ENCODE assay signal across 14 mouse cellular contexts in the genomic region with DNA sequence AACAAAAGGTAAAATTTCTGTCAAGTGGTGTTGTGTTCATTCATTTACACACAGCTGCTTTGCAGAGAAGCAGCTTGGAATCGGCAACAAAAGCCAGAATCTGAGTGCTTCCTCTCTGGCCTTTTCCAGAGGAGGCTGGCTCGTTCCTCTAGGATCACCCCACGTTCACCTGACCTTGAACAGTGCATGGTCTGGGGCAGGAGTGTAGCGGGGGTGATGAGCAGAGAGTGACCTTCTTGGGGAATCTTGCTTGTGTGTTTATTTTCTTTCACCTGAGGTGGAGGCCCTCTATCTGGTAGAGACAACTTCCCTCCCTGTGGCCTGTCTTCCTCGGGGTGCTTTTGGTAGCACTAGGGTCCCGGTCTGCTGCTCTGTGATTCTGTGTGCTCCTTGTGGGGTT.
DNase-seq lines count a peak whose midpoint lies in the region; ATAC-seq lines count a peak whose summit lies in the region.
"Had no signal": no experiment of that assay in that cellular context is flagged by ENCODE, and none has a peak within 500 bp of the region (broad histone marks: within the 10 kb centered on the region; RNA-seq: fewer than 3 reads in every experiment).

No protein-coding gene starts in this region.

- H3K9ac ChIP-seq in liver, embryonic 12.5 days = no peak overlapping the region
- no peak overlapping the region for H3K9ac ChIP-seq in liver, embryonic 11.5 days (ENCODE audit: low read depth, low read length)
- H3K9ac ChIP-seq in forebrain, embryonic 11.5 days (ENCODE audit: low read length) = no peak overlapping the region
- H3K9ac ChIP-seq in hindbrain, embryonic 11.5 days (ENCODE audit: low read depth, low read length) = no peak overlapping the region
- peak overlapping the region; percentile 21 for H3K9ac ChIP-seq in midbrain, embryonic 16.5 days (ENCODE audit: low read depth, low read length)
- H3K9ac ChIP-seq: liver, embryonic 14.5 days had no signal

- WGBS in liver, embryonic 12.5 days (ENCODE audit: insufficient replicate concordance) = 55% methylated on average over 6 of the region's 6 CpGs
- WGBS in liver, embryonic 11.5 days = 46% methylated on average over 6 of the region's 6 CpGs
- whole genome bisulfite sequencing in forebrain, embryonic 11.5 days = 61% methylated on average over 6 of the region's 6 CpGs
- 57% methylated on average over 6 of the region's 6 CpGs for WGBS in hindbrain, embryonic 11.5 days
- 36% methylated on average over 6 of the region's 6 CpGs for WGBS in midbrain, embryonic 16.5 days

- H3K27me3 ChIP-seq in liver, embryonic 12.5 days (replicated peaks) = no peaks in the 10 kb centered on the region; the same call in 1 of the 2 replicates
- no peaks in the 10 kb centered on the region for H3K27me3 ChIP-seq in liver, embryonic 11.5 days (replicated peaks; ENCODE audit: control insufficient read depth, insufficient read depth, low read length)
- no peaks in the 10 kb centered on the region for H3K27me3 ChIP-seq in forebrain, embryonic 11.5 days (ENCODE audit: control insufficient read depth, insufficient read depth, low read length)
- no peaks in the 10 kb centered on the region for H3K27me3 ChIP-seq in hindbrain, embryonic 11.5 days (ENCODE audit: control insufficient read depth, insufficient read depth, low read length)
- no peaks in the 10 kb centered on the region for H3K27me3 ChIP-seq in midbrain, embryonic 16.5 days (ENCODE audit: control insufficient read depth, insufficient read depth, low read depth, low read length)
- H3K27me3 ChIP-seq: Patski had no signal

- no peak for DNase-seq in liver, embryonic 11.5 days (ENCODE audit: low spot score)
- no peak for DNase-seq in forebrain, embryonic 11.5 days (ENCODE audit: low spot score)
- DNase-seq in hindbrain, embryonic 11.5 days (ENCODE audit: low spot score) = no peak
- DNase-seq in right cerebral cortex, postnatal 14 days = no peak
- no peak for DNase-seq in thymus, postnatal 0 days (ENCODE audit: low spot score)
- DNase-seq: adrenal gland, adult 2 months; kidney, adult 11 months; right cerebral cortex, adult 18-20 months had no signal

- H3K36me3 ChIP-seq in liver, embryonic 12.5 days = no peaks in the 10 kb centered on the region
- H3K36me3 ChIP-seq in liver, embryonic 11.5 days (ENCODE audit: control insufficient read depth, insufficient read depth, low read length) = no peaks in the 10 kb centered on the region
- no peaks in the 10 kb centered on the region for H3K36me3 ChIP-seq in forebrain, embryonic 11.5 days (ENCODE audit: control insufficient read depth, insufficient read depth, low read length)
- no peaks in the 10 kb centered on the region for H3K36me3 ChIP-seq in hindbrain, embryonic 11.5 days (ENCODE audit: control insufficient read depth, insufficient read depth, low read length)
- H3K36me3 ChIP-seq in midbrain, embryonic 16.5 days (ENCODE audit: control insufficient read depth, insufficient read depth, low read length) = no peaks in the 10 kb centered on the region

- 0 out of 2 replicates have a peak overlapping the region, but pooled peaks have one; percentile 1 for H3K4me2 ChIP-seq in liver, embryonic 12.5 days
- no peak overlapping the region for H3K4me2 ChIP-seq in liver, embryonic 11.5 days
- no peak overlapping the region for H3K4me2 ChIP-seq in forebrain, embryonic 11.5 days (ENCODE audit: low read depth, low read length, severe bottlenecking)
- 0 out of 2 replicates have a peak overlapping the region, but pooled peaks have one; percentile 3 for H3K4me2 ChIP-seq in hindbrain, embryonic 11.5 days (replicated peaks; ENCODE audit: low read depth, low read length)
- H3K4me2 ChIP-seq in midbrain, embryonic 16.5 days (ENCODE audit: low read length) = peak overlapping the region; percentile 33

- peaks cover 49% of the 10 kb centered on the region for H3K4me1 ChIP-seq in liver, embryonic 12.5 days
- peaks cover 33% of the 10 kb centered on the region for H3K4me1 ChIP-seq in liver, embryonic 11.5 days (replicated peaks; ENCODE audit: control insufficient read depth, insufficient read depth, low read length)
- peaks cover 10% of the 10 kb centered on the region; the same call in 1 of the 2 replicates for H3K4me1 ChIP-seq in forebrain, embryonic 11.5 days (replicated peaks; ENCODE audit: control insufficient read depth, insufficient read depth, low read length)
- H3K4me1 ChIP-seq in hindbrain, embryonic 11.5 days (replicated peaks; ENCODE audit: control insufficient read depth, insufficient read depth, low read length) = 0 out of 2 replicates have a peak, but pooled peaks cover 2% of the 10 kb centered on the region
- peaks cover 20% of the 10 kb centered on the region for H3K4me1 ChIP-seq in midbrain, embryonic 16.5 days (ENCODE audit: control insufficient read depth, insufficient read depth, low read length)

- no peak overlapping the region for H3K27ac ChIP-seq in liver, embryonic 12.5 days
- H3K27ac ChIP-seq in liver, embryonic 11.5 days (ENCODE audit: low read depth, low read length) = no peak overlapping the region
- 0 out of 2 replicates have a peak overlapping the region, but pooled peaks have one; percentile 18 for H3K27ac ChIP-seq in forebrain, embryonic 11.5 days (ENCODE audit: low read depth, low read length)
- 0 out of 2 replicates have a peak overlapping the region, but pooled peaks have one; percentile 47 for H3K27ac ChIP-seq in hindbrain, embryonic 11.5 days (ENCODE audit: low read depth, low read length)
- peak overlapping the region; percentile 69 for H3K27ac ChIP-seq in midbrain, embryonic 16.5 days (ENCODE audit: low read length)
- H3K27ac ChIP-seq: liver, embryonic 14.5 days; macrophage had no signal

- H3K4me3 ChIP-seq in liver, embryonic 12.5 days = no peak overlapping the region
- H3K4me3 ChIP-seq in liver, embryonic 11.5 days (ENCODE audit: low read depth, low read length) = no peak overlapping the region
- H3K4me3 ChIP-seq in forebrain, embryonic 11.5 days (ENCODE audit: low read depth, low read length) = no peak overlapping the region
- H3K4me3 ChIP-seq in hindbrain, embryonic 11.5 days (ENCODE audit: low read depth, low read length) = no peak overlapping the region
- H3K4me3 ChIP-seq in midbrain, embryonic 16.5 days (ENCODE audit: low read depth, low read length) = no peak overlapping the region
- H3K4me3 ChIP-seq: erythroblast, embryonic 14.5 days had no signal

- no peaks in the 10 kb centered on the region for H3K9me3 ChIP-seq in liver, embryonic 12.5 days (replicated peaks)
- H3K9me3 ChIP-seq in liver, embryonic 11.5 days (ENCODE audit: control insufficient read depth, low read length) = no peaks in the 10 kb centered on the region
- no peaks in the 10 kb centered on the region for H3K9me3 ChIP-seq in forebrain, embryonic 11.5 days (ENCODE audit: control insufficient read depth, low read length)
- no peaks in the 10 kb centered on the region for H3K9me3 ChIP-seq in hindbrain, embryonic 11.5 days (ENCODE audit: control insufficient read depth, low read length)
- no peaks in the 10 kb centered on the region for H3K9me3 ChIP-seq in midbrain, embryonic 16.5 days (replicated peaks; ENCODE audit: control insufficient read depth, low read length, poor library complexity, severe bottlenecking)

- ATAC-seq in liver, embryonic 12.5 days = no peak
- no peak for ATAC-seq in liver, embryonic 11.5 days (replicated peaks; ENCODE audit: low FRiP score)
- ATAC-seq in forebrain, embryonic 11.5 days (replicated peaks; ENCODE audit: low FRiP score) = no peak
- ATAC-seq in hindbrain, embryonic 11.5 days (ENCODE audit: low FRiP score) = no peak
- no peak for ATAC-seq in midbrain, embryonic 16.5 days
- ATAC-seq: Patski had no signal

Comparison
In these comparisons a context has a peak if more than half of its experiments do, and no peak if none do; other contexts are left out.
1. H3K4me2 ChIP-seq: peak in liver, embryonic 12.5 days (single experiment), hindbrain, embryonic 11.5 days (single experiment) and midbrain, embryonic 16.5 days (single experiment); none in liver, embryonic 11.5 days (single experiment) and forebrain, embryonic 11.5 days (single experiment).
2. H3K27ac ChIP-seq: peak in forebrain, embryonic 11.5 days (single experiment), hindbrain, embryonic 11.5 days (single experiment) and midbrain, embryonic 16.5 days (single experiment); none in liver, embryonic 12.5 days (single experiment) and liver, embryonic 11.5 days (single experiment).